Mouse (Mus musculus) E14TG2a.4 (cell line): ENCODE measurements around the gene Zfp966.
"Not testable (repeated sequence)": the region's sequence is repeated elsewhere in the genome, so short reads cannot be mapped to it uniquely, and the experiment has no call there.

Experiments used
- H3K27me3 ChIP-seq: 2 replicates; pipeline ENCODE4 v1.6.1; 2014; ENCODE audit warnings: low read length, control low read depth; ENCODE audit not compliant: insufficient read depth
- H3K36me3 ChIP-seq: 2 replicates; pipeline ENCODE4 v1.6.1; 2014; ENCODE audit warnings: low read length, control low read depth; ENCODE audit not compliant: insufficient read depth
- H3K4me1 ChIP-seq: replicated peaks from 2 replicates; pipeline ENCODE4 v1.6.1; 2014; ENCODE audit warnings: low read depth, low read length, control low read depth
- H3K4me3 ChIP-seq: replicated peaks from 2 replicates; pipeline ENCODE4 v1.5.1; 2014; ENCODE audit warnings: mild to moderate bottlenecking, low read length
- H3K9me3 ChIP-seq: 2 replicates; pipeline ENCODE4 v1.6.1; 2014; ENCODE audit warnings: low read length, control low read depth

Gene Zfp966

GRCm38 (mm10) chr2:175931000-175931399 lies at the start of gene Zfp966:
Zfp966 (minus strand) TSS chr2:175931100.
- H3K4me3 ChIP-seq, H3K4me1 ChIP-seq, H3K27me3 ChIP-seq, H3K9me3 ChIP-seq, H3K36me3 ChIP-seq: not testable (repeated sequence)

- H3K9me3 ChIP-seq, H3K4me1 ChIP-seq, H3K36me3 ChIP-seq, H3K4me3 ChIP-seq, H3K27me3 ChIP-seq: not testable (repeated sequence)
Observed at GRCm38 (mm10) chr2:175965031-175965430, 34.1 kb upstream of the Zfp966 start, which contains the start of gene Gm2026. Gm2026 (plus strand) TSS chr2:175965331.

- H3K4me3 ChIP-seq = not testable (repeated sequence)
Observed at GRCm38 (mm10) chr2:175869024-175869423, 61.9 kb downstream of the Zfp966 start, which contains the start of gene Gm6710. Gm6710 (plus strand) TSS chr2:175869219.

More at GRCm38 (mm10) chr2:175869024-175869423, 61.9 kb downstream of the Zfp966 start, which contains the start of gene Gm6710:
- not testable (repeated sequence) for H3K4me1 ChIP-seq, H3K36me3 ChIP-seq, H3K27me3 ChIP-seq, H3K9me3 ChIP-seq
